Mouse (Mus musculus) liver, embryonic 14.5 days (tissue): Measurements from ENCODE around the gene Slc17a7. TPM values are rescaled to one million over a fixed set of nuclear protein-coding genes. Genes with fewer than 3 reads are reported as not detected.

Experiments
- ATAC-seq: fragments of 200-750 bp; cut with Nextera tagmentation; 2 replicates; pipeline ENCODE4 v1.8.0; 2017; ENCODE audit warnings: moderate number of reproducible peaks, mild to moderate bottlenecking, moderate library complexity; ENCODE audit not compliant: insufficient read depth
- DNase-seq, 3 experiments: peaks; one replicate each; pipeline ENCODE4 v3.0.0-alpha.2; 2012 to 2013; ENCODE audit warnings: low read depth in 3 of 3, low spot score in 3 of 3
- H3K27ac ChIP-seq: fragments of 300-500 bp; sonication (generic); 2 replicates; pipeline ENCODE4 v1.5.1; 2014; ENCODE audit warnings: moderate library complexity, mild to moderate bottlenecking, control low read depth, inconsistent platforms
- H3K27me3 ChIP-seq: fragments of 300-500 bp; sonication (generic); 2 replicates; pipeline ENCODE4 v1.6.1; 2014; ENCODE audit warnings: mild to moderate bottlenecking, low read length, moderate library complexity; ENCODE audit not compliant: control insufficient read depth, insufficient read depth
- H3K36me3 ChIP-seq: fragments of 300-500 bp; sonication (generic); replicated peaks from 2 replicates; pipeline ENCODE4 v1.6.1; 2014; ENCODE audit warnings: low read depth; ENCODE audit not compliant: control insufficient read depth, insufficient read depth
- H3K4me1 ChIP-seq, 2 experiments: fragments of 200-500 bp in 1 of 2; fragments of 300-500 bp in 1 of 2; sonication (generic) in 1 of 2; replicated peaks; 2 replicates each; pipeline ENCODE4 v1.6.1; 2012 to 2014; ENCODE audit warnings: antibody characterized with exemption in 1 of 2, inconsistent platforms in 1 of 2, low read length in 1 of 2; ENCODE audit not compliant: control insufficient read depth in 2 of 2, insufficient read depth in 2 of 2
- H3K4me2 ChIP-seq: fragments of 300-500 bp; sonication (generic); 2 replicates; pipeline ENCODE4 v1.6.1; 2014; ENCODE audit warnings: low read depth, mild to moderate bottlenecking, control low read depth, moderate library complexity
- H3K4me3 ChIP-seq, 2 experiments: fragments of 200-500 bp in 1 of 2; fragments of 300-500 bp in 1 of 2; sonication (generic) in 1 of 2; 2 replicates each; pipeline ENCODE4 v1.5.1; 2012 to 2014; ENCODE audit warnings: low read depth in 2 of 2, low read length in 2 of 2, mild to moderate bottlenecking in 2 of 2, control low read depth in 1 of 2, inconsistent platforms in 1 of 2, moderate library complexity in 1 of 2; ENCODE audit not compliant: insufficient read depth in 1 of 2
- H3K9ac ChIP-seq: fragments of 300-500 bp; sonication (generic); replicated peaks from 2 replicates; pipeline ENCODE4 v1.6.1; 2014; ENCODE audit warnings: mild to moderate bottlenecking, control low read depth, moderate library complexity
- H3K9me3 ChIP-seq: fragments of 300-500 bp; sonication (generic); 2 replicates; pipeline ENCODE4 v1.6.1; 2016; ENCODE audit warnings: low read length, mixed read lengths; ENCODE audit not compliant: control insufficient read depth
- CTCF ChIP-seq: IDR thresholded peaks from 2 replicates; pipeline ENCODE4 v1.5.1; 2016; ENCODE audit warnings: antibody characterized with exemption, low read depth, control low read depth
- EP300 ChIP-seq: IDR thresholded peaks from 2 replicates; pipeline ENCODE4 v1.6.1; 2016; ENCODE audit warnings: antibody characterized with exemption, low read depth
- WGBS: fragments of 180-500 bp; shearing (Covaris S2); extraction: QIAGEN DNeasy Blood & Tissue Kit; methylation state at CpG from one replicate; pipeline ENCODE4 v1.1.7; 2014; ENCODE audit not compliant: insufficient replicate concordance; 5-methylcytosine and 5-hydroxymethylcytosine counted together
- polyA plus RNA-seq, 2 experiments: library from polyadenylated mRNA; depleted of rRNA in 1 of 2; stranded (reverse) in 1 of 2; unstranded in 1 of 2; fragments of >200 nt; fragmentation: Nextera tagmentation in 1 of 2; extraction: Ambion mirVana in 1 of 2; gene quantifications; 2 replicates each; pipeline versions ENCODE4 v1.2.1 to v1.2.3; 2012 to 2014

The Slc17a7 gene
- polyA plus RNA-seq, 2 experiments: 0.01 TPM; not detected in 1

- no peak overlapping the region for H3K27ac ChIP-seq
- H3K4me3 ChIP-seq: no peak overlapping the region
- H3K27me3 ChIP-seq: peaks cover 68% of the 10 kb centered on the region
- no peak for DNase-seq
- H3K4me2 ChIP-seq: no peak overlapping the region
- H3K36me3 ChIP-seq: no peaks in the 10 kb centered on the region
- H3K4me1 ChIP-seq: no peaks in the 10 kb centered on the region
- H3K9ac ChIP-seq: no peak overlapping the region
- H3K9me3 ChIP-seq: no peaks in the 10 kb centered on the region
- no peak for ATAC-seq
- TF ChIP-seq CTCF (no peak), EP300 (no peak)
- WGBS: 3% methylated on average over 13 of the region's 13 CpGs
Observed at GRCm38 (mm10) chr7:45175398-45175797, 11.6 kb downstream of the Slc17a7 start.

GRCm38 (mm10) chr7:45175929-45176328 is 12.2 kb downstream of the Slc17a7 start:
- H3K27ac ChIP-seq: no peak overlapping the region
- no peaks in the 10 kb centered on the region for H3K4me1 ChIP-seq
- no peak overlapping the region for H3K4me3 ChIP-seq
- H3K9me3 ChIP-seq: no peaks in the 10 kb centered on the region
- 3% methylated on average over 23 of the region's 23 CpGs for WGBS
- H3K36me3 ChIP-seq: no peaks in the 10 kb centered on the region
- H3K27me3 ChIP-seq: peaks cover 74% of the 10 kb centered on the region
- no peak overlapping the region for H3K4me2 ChIP-seq
- TF ChIP-seq EP300 (no peak), CTCF (no peak)
- ATAC-seq: no peak
- H3K9ac ChIP-seq: no peak overlapping the region
- no peak for DNase-seq

GRCm38 (mm10) chr7:45176356-45176755 is 12.6 kb downstream of the Slc17a7 start:
- Histone ChIP-seq H3K9ac (no peak overlapping the region), H3K27me3 (peaks cover 78% of the 10 kb centered on the region), H3K27ac (no peak overlapping the region), H3K4me1 (no peaks in the 10 kb centered on the region), H3K4me2 (no peak overlapping the region), H3K4me3 (no peak overlapping the region), H3K9me3 (no peaks in the 10 kb centered on the region), H3K36me3 (no peaks in the 10 kb centered on the region)
- no peak for TF ChIP-seq EP300
- TF ChIP-seq CTCF: no peak
- WGBS: 5% methylated on average over 31 of the region's 31 CpGs
- DNase-seq (no peak), ATAC-seq (no peak)

- TF ChIP-seq EP300: no peak
- no peak for TF ChIP-seq CTCF
- Histone ChIP-seq H3K36me3 (no peaks in the 10 kb centered on the region), H3K9ac (no peak overlapping the region), H3K9me3 (no peaks in the 10 kb centered on the region), H3K4me2 (no peak overlapping the region), H3K27me3 (peaks cover 92% of the 10 kb centered on the region), H3K27ac (no peak overlapping the region), H3K4me1 (no peaks in the 10 kb centered on the region; a peak in 1 of 4 replicates), H3K4me3 (no peak overlapping the region)
- 21% methylated on average over 7 of the region's 7 CpGs for whole genome bisulfite sequencing
- DNase-seq (no peak), ATAC-seq (no peak)
Observed at GRCm38 (mm10) chr7:45178550-45178949, 14.8 kb downstream of the Slc17a7 start.

GRCm38 (mm10) chr7:45179469-45179868 is 15.7 kb downstream of the Slc17a7 start, which contains the start of gene Gfy:
Gfy (minus strand) TSS chr7:45179569.
- no peaks in the 10 kb centered on the region for H3K36me3 ChIP-seq
- no peak within 1 kb of the TSS for H3K9ac ChIP-seq
- H3K4me3 ChIP-seq: no peak within 1 kb of the TSS
- DNase-seq (no peak), ATAC-seq (no peak)
- WGBS: 20% methylated on average over 7 of the region's 7 CpGs
- no peaks in the 10 kb centered on the region; a peak in 1 of 4 replicates for H3K4me1 ChIP-seq
- no peak within 1 kb of the TSS for H3K27ac ChIP-seq
- no peak within 1 kb of the TSS for H3K4me2 ChIP-seq
- H3K9me3 ChIP-seq: no peaks in the 10 kb centered on the region
- peaks cover 95% of the 10 kb centered on the region for H3K27me3 ChIP-seq
- TF ChIP-seq EP300: no peak
- no peak for TF ChIP-seq CTCF
